Mouse (Mus musculus) c-Kit-positive CD71-negative TER-119-negative erythroid progenitor cells, embryonic 14.5 days (primary cell): ENCODE data around the gene Olfr1122.
"Not testable (repeated sequence)": the region's sequence is repeated elsewhere in the genome, so short reads cannot be mapped to it uniquely, and the experiment has no call there.

Experiments used
- DNase-seq: peaks from one replicate; pipeline ENCODE4 v3.0.0-alpha.2; 2013; ENCODE audit warnings: low read depth

The Olfr1122 gene

DNA sequence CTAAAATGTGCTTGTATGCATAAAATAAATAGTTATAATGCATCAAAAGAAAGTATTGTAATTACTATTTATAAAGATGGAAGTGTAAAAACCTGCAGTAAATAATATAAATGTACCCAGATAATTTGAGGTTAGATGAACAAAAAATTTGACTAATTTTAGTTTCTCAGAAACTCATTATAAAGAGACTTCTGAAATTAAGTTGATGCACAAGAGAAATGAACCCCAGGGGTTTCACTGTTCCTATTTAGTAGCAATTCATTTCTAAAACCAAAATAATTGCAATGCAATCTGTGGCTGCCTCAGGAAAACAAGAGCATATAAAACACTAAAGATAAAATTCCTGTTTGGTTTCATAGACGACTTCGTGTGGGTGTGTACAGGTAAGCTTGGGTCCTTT, at the start of gene Olfr1122:
Gene Olfr1122, plus strand, starts transcription at position 301 of the 400 bp plus-strand sequence.
- DNase-seq = no peak

DNA sequence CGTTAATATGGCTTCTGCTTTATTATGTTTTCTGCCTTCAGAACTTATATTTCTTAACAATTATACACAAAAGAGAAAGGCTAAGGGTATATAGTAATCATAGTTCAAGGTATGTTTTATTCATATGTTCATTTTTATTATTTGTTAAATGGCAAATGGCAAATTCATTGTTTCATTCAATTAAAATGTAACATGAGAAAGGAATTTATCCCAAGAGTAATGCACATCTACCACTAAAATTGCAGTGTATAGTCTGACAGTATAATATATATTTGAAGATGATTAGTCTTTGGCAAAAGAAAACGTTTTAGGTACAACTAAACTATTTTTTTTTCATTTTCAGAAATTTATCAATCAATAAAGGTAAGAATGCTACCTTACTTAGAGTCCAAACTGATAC, 31.1 kb upstream of the Olfr1122 start, which contains the start of gene Olfr1120:
Gene Olfr1120, plus strand, starts transcription at position 301 of the 400 bp plus-strand sequence.
- no peak for DNase-seq

DNA sequence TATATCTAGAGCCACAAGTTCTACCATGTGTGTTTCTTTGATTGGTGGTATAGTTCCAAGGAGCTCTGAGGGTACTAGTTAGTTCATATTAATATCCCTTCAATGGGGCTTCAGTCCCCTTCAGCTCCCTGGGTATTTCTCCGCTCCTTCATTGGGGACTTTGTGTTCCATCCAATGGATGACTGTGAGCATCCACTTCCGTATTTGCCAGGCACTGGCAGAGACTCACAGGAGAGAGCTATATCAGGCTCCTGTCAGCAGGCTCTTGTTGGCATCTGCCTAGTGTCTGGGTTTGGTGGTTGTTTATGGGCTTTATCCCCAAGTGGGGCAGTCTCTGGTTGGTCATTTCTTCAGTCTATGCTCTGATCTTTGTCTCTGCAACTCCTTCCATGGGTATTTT, 25.5 kb upstream of the Olfr1122 start:
- not testable (repeated sequence) for DNase-seq

DNA sequence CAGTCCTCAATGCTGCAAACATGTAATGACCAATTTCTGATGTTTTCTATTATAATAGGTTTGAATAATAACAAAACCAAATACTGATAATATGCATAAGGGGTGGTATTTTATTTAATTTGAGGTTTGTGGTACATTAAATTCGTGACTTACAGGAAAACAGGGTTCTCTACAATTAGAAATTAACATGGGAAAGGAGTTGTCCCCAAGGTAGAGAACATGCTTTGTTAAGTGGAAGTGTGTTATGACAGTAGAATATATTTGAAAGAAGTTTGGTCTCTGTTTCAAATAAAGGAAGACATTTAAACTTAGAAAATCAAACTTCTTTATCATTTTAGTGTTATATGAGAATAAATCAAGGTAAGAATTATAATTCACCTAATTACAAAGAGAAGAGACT, 16.1 kb upstream of the Olfr1122 start, which contains the start of gene Olfr1121:
Gene Olfr1121, plus strand, starts transcription at position 301 of the 400 bp plus-strand sequence.
- no peak for DNase-seq

DNA sequence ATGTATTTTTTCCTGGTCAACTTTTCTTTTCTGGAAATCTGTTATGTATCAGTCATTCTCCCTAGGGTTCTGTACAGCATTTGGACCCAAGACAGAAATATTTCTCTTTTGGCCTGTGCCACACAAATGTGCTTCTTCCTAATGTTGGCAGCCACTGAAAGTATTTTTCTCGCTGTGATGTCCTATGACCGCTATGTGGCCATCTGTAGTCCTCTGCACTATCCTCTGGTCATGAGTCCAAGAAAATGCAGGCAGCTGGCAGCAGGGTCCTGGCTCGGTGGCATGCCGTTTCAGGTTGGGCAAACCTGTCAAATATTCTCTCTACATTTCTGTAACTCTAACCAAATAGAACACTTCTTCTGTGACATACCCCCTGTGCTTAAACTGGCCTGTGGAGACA, 13.9 kb upstream of the Olfr1122 start:
- DNase-seq = no peak

DNA sequence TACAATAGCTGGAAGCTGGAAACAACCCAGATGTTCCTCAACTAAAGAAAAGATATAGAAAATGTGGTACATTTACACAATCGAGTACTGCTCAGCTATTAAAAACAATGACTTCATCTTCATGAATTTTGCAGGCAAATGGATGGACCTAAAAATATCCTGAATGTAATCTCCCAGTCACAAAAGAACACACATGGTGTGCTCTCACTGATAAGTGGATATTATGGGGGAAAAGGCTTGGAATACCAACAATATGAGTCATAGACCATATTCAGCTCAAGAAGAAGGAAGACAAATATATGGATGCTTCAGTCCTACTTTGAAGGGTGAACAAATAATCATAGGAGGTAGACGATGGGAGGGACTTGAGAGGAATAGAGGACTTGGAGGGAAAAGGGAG, 1.7 kb upstream of the Olfr1122 start:
- DNase-seq = no peak

DNA sequence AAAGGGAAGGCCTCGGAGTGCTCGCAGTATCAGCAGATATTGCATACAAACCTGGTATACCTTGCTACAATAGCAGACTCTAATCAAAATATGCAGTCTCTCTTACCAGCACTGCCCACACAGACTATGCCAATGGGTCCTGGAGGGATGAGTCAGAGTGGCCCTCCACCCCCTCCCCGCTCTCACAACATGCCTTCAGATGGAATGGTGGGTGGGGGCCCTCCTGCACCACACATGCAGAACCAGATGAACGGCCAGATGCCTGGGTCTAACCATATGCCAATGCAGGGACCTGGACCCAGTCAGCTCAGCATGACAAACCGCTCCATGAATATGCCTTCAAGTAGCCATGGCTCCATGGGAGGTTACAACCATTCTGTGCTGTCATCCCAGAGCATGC, 8.0 kb downstream of the Olfr1122 start:
- not testable (repeated sequence) for DNase-seq

DNA sequence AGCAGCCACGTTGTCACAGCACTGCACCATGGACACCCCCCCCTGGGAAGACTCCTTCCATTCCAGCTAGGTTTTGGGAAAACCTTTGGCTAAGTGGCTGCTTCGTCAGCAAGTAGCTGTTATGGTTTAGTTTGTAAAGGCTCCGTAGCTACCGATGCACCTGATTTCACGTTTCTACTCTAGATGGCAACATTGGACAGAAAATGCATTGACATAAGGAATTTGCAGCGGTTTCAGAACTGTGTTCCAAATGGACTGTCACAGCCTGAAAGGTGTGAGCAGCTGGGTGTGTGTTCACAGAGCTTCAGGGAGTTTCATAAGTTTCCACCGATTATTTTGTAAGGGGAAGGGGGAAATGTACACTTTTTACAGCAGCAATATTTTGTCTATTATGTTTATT, 9.0 kb downstream of the Olfr1122 start:
- not testable (repeated sequence) for DNase-seq

DNA sequence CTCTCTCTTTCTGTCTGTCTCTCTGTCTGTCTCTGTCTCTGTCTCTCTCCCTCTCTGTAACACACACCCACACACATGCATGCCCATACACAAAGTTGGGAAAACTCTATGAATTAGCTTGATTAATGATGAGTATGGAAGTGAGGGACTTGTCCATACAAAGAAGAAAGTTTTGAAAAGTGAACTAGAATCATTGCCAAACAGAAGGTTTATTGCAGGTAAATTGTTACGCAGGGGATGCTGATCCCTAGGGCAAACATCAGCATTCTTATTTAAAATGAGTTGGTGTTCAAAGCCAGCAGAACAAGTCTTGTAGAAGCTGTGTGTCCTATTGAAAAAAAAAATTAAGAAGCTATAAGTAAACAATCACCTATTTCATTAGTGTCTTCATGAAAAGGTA, 30.7 kb downstream of the Olfr1122 start, which contains the start of gene Olfr1123:
Gene Olfr1123, plus strand, starts transcription at position 301 of the 400 bp plus-strand sequence.
- DNase-seq = no peak

DNA sequence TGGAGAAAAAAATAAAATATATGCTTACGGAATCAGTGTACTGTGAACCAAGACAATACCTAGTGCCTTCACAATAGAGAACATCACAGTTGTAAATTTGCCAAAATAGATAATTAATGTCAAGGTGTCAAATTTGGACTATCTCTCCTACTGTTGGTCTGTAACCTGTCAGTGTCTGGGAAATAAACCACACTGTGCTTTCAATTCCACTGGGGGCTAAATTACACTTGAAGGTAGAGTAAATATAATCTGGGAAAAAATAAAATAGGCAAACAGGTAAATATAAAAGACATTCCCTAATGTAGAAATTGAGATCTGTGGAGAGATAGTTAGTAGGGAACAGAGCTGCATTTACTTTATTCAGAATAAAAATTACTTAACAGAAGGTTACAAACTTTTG, 44.3 kb downstream of the Olfr1122 start, which contains the start of gene Olfr1124:
Gene Olfr1124, plus strand, starts transcription at position 301 of the 400 bp plus-strand sequence.
- no peak for DNase-seq

DNA sequence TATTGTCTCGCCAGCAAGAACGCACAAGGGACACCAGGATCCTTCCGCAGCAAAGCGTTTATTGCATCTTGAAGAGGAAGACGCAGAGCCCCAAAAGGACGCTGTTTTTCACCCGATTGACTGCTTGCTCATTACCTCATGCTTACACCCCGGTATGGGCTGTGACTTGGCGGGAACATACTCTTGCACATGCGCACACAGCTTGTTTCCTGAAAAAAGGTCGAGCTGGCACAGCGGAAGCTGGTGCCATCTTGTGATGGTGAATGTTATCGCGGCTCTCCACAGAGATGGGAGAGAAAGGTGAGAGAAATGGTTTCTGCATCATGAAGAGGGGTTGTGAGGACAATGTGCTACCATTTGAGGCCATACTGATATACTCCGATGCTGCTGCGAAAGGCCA, 52.1 kb downstream of the Olfr1122 start:
- no peak for DNase-seq
